Mouse (Mus musculus): ENCODE measurements at regions not wholly inside any gene's neighbourhood (a gene's known extent, or its start where the extent isn't known, plus 50 kb on each side); places are given as distances from the start of the nearest gene placed in this dataset.
A peak's percentile ranks its signal among the peaks of the same experiment; 100 is the strongest.

GRCm38 (mm10) chr14:61683791-61684411, 76.6 kb downstream of the Kcnrg start:
- Histone ChIP-seq H3K9ac (ENCODE audit: low read depth, low read length) (no peak overlapping the region; the same call in 1 of the 2 replicates), H3K4me2 (ENCODE audit: low read depth, low read length) (peak overlapping the region; percentile 94), H3K4me1 (ENCODE audit: control insufficient read depth, insufficient read depth, low read length) (peaks cover 22% of the 10 kb centered on the region; the same call in 1 of the 2 replicates)

DNA sequence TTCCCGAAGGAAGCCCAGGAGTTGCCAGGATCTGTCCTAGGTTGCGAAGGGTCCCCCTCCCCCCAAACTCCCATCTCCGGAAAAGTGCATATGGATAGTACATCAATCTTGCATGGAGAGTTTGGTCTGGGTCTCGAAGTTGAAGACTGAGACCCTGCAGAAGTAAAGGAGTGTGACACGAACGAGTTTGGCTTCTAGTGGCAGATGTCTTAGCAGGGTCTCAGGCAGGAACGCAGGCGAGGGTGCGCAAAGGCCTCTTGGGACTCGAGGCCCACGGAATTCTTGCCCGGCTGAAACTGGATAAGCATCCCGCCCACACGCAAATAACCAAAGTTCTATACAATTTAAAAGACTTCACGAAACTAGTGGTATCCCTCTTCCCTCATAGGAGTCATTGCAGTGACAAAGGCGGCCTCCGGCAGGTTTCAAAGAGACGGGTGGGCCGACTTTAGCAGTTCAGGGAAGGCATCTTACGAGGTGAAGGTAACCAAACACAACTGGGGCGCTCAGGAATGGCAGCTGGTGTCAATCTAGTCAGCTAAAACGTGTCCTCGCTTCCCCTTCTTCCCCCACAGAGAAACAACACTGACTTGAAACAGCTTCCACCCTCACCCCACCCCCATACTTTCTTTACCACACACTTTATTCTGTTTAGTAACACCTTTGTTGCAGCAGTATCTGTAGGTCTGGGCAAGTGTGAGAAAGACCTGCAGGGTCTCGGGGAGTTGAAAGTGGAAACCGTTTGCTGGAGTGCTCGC, 77.4 kb downstream of the Kcnrg start:
- Histone ChIP-seq H3K36me3 (ENCODE audit: control insufficient read depth, insufficient read depth, low read length) (no peaks in the 10 kb centered on the region), H3K4me3 (ENCODE audit: low read depth, low read length) (peak overlapping the region; percentile 30), H3K27ac (replicated peaks; ENCODE audit: low read depth, low read length) (no peak overlapping the region), H3K9ac (ENCODE audit: low read depth, low read length) (no peak overlapping the region; the same call in 1 of the 2 replicates), H3K4me2 (ENCODE audit: low read depth, low read length) (peak overlapping the region; percentile 94), H3K27me3 (replicated peaks; ENCODE audit: control insufficient read depth, insufficient read depth, low read length) (peaks cover 38% of the 10 kb centered on the region), H3K4me1 (ENCODE audit: control insufficient read depth, insufficient read depth, low read length) (peaks cover 27% of the 10 kb centered on the region; the same call in 1 of the 2 replicates), H3K9me3 (ENCODE audit: control insufficient read depth, low read length) (no peaks in the 10 kb centered on the region)
- WGBS, result 14% methylated on average over 26 of the region's 26 CpGs
- ATAC-seq (ENCODE audit: low read depth) (no peak), DNase-seq (ENCODE audit: low spot score) (no peak)

More at GRCm38 (mm10) chr14:61683791-61684411, 76.6 kb downstream of the Kcnrg start:
- Histone ChIP-seq H3K36me3 (ENCODE audit: control insufficient read depth, insufficient read depth, low read length) (no peaks in the 10 kb centered on the region), H3K9me3 (ENCODE audit: control insufficient read depth, low read length) (no peaks in the 10 kb centered on the region), H3K27ac (replicated peaks; ENCODE audit: low read depth, low read length) (0 out of 2 replicates have a peak overlapping the region, but pooled peaks have one; percentile 17), H3K27me3 (replicated peaks; ENCODE audit: control insufficient read depth, insufficient read depth, low read length) (peaks cover 31% of the 10 kb centered on the region), H3K4me3 (ENCODE audit: low read depth, low read length) (peak overlapping the region; percentile 30)
- WGBS, result 13% methylated on average over 19 of the region's 19 CpGs
- ATAC-seq (ENCODE audit: low read depth) (no peak), DNase-seq (ENCODE audit: low spot score) (no peak)

- DNase-seq (ENCODE audit: low spot score) (no peak), ATAC-seq (ENCODE audit: low read depth) (no peak)
- H3K36me3 ChIP-seq (ENCODE audit: control insufficient read depth, insufficient read depth, low read length), result no peaks in the 10 kb centered on the region
- no peak overlapping the region for H3K27ac ChIP-seq (replicated peaks; ENCODE audit: low read depth, low read length)
- H3K4me1 ChIP-seq (ENCODE audit: control insufficient read depth, insufficient read depth, low read length), result peaks cover 27% of the 10 kb centered on the region; the same call in 1 of the 2 replicates
- no peaks in the 10 kb centered on the region for H3K9me3 ChIP-seq (ENCODE audit: control insufficient read depth, low read length)
- WGBS, result 27% methylated on average over 12 of the region's 12 CpGs
- H3K27me3 ChIP-seq (replicated peaks; ENCODE audit: control insufficient read depth, insufficient read depth, low read length), result peaks cover 45% of the 10 kb centered on the region
- H3K4me3 ChIP-seq (ENCODE audit: low read depth, low read length), result no peak overlapping the region
- no peak overlapping the region for H3K9ac ChIP-seq (ENCODE audit: low read depth, low read length)
- H3K4me2 ChIP-seq (ENCODE audit: low read depth, low read length), result no peak overlapping the region
These were observed 78.1 kb downstream of the Kcnrg start for GRCm38 (mm10) chr14:61685231-61685800.

DNA sequence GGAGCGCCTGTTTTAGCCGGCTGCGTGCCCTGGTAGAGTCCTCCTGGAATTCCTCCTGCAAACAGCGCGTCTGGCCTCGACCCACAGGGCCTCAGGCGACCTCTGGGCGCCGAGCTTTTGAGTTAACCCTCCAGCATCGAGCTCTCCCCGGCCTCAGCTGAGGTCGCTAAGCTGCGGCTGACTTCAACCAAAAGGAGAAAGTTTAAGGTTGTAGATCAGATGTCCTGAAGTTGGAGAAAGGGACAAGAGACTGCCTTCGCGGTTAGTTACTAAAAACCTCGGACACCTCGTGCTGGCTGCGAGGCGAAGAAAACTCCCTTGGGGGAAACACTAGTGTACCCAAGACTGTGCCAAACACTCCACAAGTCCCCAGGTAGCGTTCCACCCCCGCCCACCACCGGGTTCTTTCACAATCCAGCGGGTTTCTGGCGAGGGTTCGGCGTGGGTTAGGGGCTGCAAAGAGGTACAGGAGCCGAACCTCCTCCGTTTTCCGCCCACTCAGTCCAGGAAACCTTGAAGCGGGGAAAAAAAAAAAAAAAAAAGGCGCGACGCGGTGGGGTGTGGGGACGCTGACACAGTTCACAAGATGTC, 78.9 kb downstream of the Kcnrg start:
- WGBS, result 3% methylated on average over 30 of the region's 35 CpGs
- Histone ChIP-seq H3K36me3 (ENCODE audit: control insufficient read depth, insufficient read depth, low read length) (no peaks in the 10 kb centered on the region), H3K4me3 (ENCODE audit: low read depth, low read length) (peak overlapping the region; percentile 44), H3K27me3 (replicated peaks; ENCODE audit: control insufficient read depth, insufficient read depth, low read length) (peaks cover 52% of the 10 kb centered on the region), H3K9ac (ENCODE audit: low read depth, low read length) (peak overlapping the region; percentile 68), H3K9me3 (ENCODE audit: control insufficient read depth, low read length) (no peaks in the 10 kb centered on the region), H3K4me1 (ENCODE audit: control insufficient read depth, insufficient read depth, low read length) (peaks cover 25% of the 10 kb centered on the region; the same call in 1 of the 2 replicates), H3K4me2 (ENCODE audit: low read depth, low read length) (peak overlapping the region; percentile 85), H3K27ac (replicated peaks; ENCODE audit: low read depth, low read length) (no peak overlapping the region; the same call in 1 of the 2 replicates)
- no peak for DNase-seq (ENCODE audit: low spot score)
- no peak for ATAC-seq (ENCODE audit: low read depth)

DNA sequence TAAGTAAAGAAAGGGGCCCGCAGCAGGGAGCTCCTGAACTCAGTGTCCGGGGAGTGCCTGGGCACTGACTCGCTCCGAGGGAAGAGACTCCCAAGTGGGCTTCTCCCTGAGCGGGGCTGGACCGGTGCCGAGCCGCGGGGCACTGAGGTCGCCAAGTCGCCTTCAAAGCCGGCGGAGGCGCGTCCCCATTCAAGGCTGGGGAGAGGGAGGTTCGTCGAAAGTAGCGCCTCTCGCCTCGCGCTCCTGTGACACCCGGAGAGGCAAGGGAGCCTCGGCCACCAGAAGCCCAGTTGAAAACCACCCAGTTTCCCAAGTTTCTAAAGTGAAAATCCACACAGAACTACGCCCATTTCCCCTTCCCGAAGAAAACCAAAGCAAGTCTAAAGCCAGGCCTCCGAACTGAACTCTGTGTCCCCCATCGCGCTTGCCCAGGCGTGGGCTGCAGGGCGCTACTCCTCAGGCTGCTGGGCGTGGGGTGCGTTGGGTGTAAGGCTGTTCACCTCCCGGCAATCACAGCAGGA, 79.6 kb downstream of the Kcnrg start:
- no peak for DNase-seq (ENCODE audit: low spot score)
- Histone ChIP-seq H3K36me3 (ENCODE audit: control insufficient read depth, insufficient read depth, low read length) (no peaks in the 10 kb centered on the region), H3K4me2 (ENCODE audit: low read depth, low read length) (peak overlapping the region; percentile 85), H3K9me3 (ENCODE audit: control insufficient read depth, low read length) (no peaks in the 10 kb centered on the region), H3K27ac (replicated peaks; ENCODE audit: low read depth, low read length) (no peak overlapping the region), H3K4me3 (ENCODE audit: low read depth, low read length) (peak overlapping the region; percentile 44), H3K9ac (ENCODE audit: low read depth, low read length) (peak overlapping the region; percentile 68), H3K4me1 (ENCODE audit: control insufficient read depth, insufficient read depth, low read length) (peaks cover 25% of the 10 kb centered on the region; the same call in 1 of the 2 replicates), H3K27me3 (replicated peaks; ENCODE audit: control insufficient read depth, insufficient read depth, low read length) (peaks cover 52% of the 10 kb centered on the region)
- no peak for ATAC-seq (ENCODE audit: low read depth)
- WGBS, result 1% methylated on average over 25 of the region's 33 CpGs

DNA sequence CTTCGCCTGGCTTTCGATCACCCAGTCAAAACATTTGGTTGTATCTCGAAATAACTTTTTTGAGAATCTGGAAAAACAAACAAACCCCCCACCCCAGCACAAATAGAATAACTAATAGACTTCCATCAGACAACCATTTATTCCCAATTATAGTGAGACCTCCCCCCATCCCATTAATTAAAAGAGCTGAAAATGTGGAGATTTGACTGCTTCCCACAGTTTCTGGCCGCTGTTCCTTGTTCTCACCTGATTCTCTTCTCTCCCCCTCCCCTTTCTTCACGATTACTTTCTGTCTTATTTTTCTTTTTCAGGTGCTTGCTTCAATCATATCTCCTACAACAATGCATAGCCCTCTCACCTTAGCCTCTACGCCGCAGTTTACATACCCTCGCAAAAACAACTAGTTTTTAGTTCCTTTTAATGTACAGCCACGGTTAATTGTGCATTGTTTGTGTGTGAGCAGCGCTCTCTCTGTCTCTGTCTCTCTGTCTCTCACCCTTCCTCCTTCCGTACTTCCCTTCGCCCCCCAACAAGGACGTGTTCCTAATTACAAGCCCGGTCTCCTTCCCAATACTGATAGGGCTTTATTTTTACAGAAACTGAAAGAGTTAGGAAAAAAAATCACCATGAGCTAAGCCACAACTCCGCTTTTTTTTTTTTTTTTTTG, 80.2 kb downstream of the Kcnrg start:
- DNase-seq (ENCODE audit: low spot score) (no peak), ATAC-seq (ENCODE audit: low read depth) (no peak)
- Histone ChIP-seq H3K36me3 (ENCODE audit: control insufficient read depth, insufficient read depth, low read length) (no peaks in the 10 kb centered on the region), H3K9ac (ENCODE audit: low read depth, low read length) (peak overlapping the region; percentile 68; the same call in 1 of the 2 replicates), H3K4me3 (ENCODE audit: low read depth, low read length) (peak overlapping the region; percentile 44), H3K9me3 (ENCODE audit: control insufficient read depth, low read length) (no peaks in the 10 kb centered on the region), H3K27ac (replicated peaks; ENCODE audit: low read depth, low read length) (no peak overlapping the region), H3K27me3 (replicated peaks; ENCODE audit: control insufficient read depth, insufficient read depth, low read length) (peaks cover 52% of the 10 kb centered on the region), H3K4me1 (ENCODE audit: control insufficient read depth, insufficient read depth, low read length) (peaks cover 25% of the 10 kb centered on the region; the same call in 1 of the 2 replicates), H3K4me2 (ENCODE audit: low read depth, low read length) (peak overlapping the region; percentile 85)
- WGBS, result 1% methylated on average over 15 of the region's 15 CpGs

GRCm38 (mm10) chr14:61688013-61688520, 80.8 kb downstream of the Kcnrg start:
- peak overlapping the region; percentile 85; the same call in 1 of the 2 replicates for H3K4me2 ChIP-seq (ENCODE audit: low read depth, low read length)
- H3K4me1 ChIP-seq (ENCODE audit: control insufficient read depth, insufficient read depth, low read length), result peaks cover 25% of the 10 kb centered on the region; the same call in 1 of the 2 replicates
- whole genome bisulfite sequencing, result 6% methylated on average over 11 of the region's 11 CpGs
- H3K27me3 ChIP-seq (replicated peaks; ENCODE audit: control insufficient read depth, insufficient read depth, low read length), result peaks cover 52% of the 10 kb centered on the region
- H3K36me3 ChIP-seq (ENCODE audit: control insufficient read depth, insufficient read depth, low read length), result no peaks in the 10 kb centered on the region
- no peak overlapping the region for H3K9ac ChIP-seq (ENCODE audit: low read depth, low read length)
- ATAC-seq (ENCODE audit: low read depth) (no peak), DNase-seq (ENCODE audit: low spot score) (no peak)
- no peak overlapping the region for H3K27ac ChIP-seq (replicated peaks; ENCODE audit: low read depth, low read length)
- H3K4me3 ChIP-seq (ENCODE audit: low read depth, low read length), result no peak overlapping the region
- H3K9me3 ChIP-seq (ENCODE audit: control insufficient read depth, low read length), result no peaks in the 10 kb centered on the region

Measured in embryonic facial prominence, embryonic 14.5 days (tissue).